Comparison of ENCODE assay signal across 9 mouse cellular contexts in genomic region chr11:113927231-113927630, GRCm38 (mm10).
A peak's percentile ranks its signal among the peaks of the same experiment; 100 is the strongest.
DNase-seq lines count a peak whose midpoint lies in the region; ATAC-seq lines count a peak whose summit lies in the region.
"Had no signal": no experiment of that assay in that cellular context is flagged by ENCODE, and none has a peak within 500 bp of the region (broad histone marks: within the 10 kb centered on the region; RNA-seq: fewer than 3 reads in every experiment).

No protein-coding gene starts in this region.

- H3K4me1 ChIP-seq in heart, embryonic 11.5 days (ENCODE audit: control insufficient read depth, insufficient read depth, low read length) = peaks cover 5% of the 10 kb centered on the region

- ATAC-seq in heart, embryonic 11.5 days (replicated peaks; ENCODE audit: insufficient number of reproducible peaks, low FRiP score, low TSS enrichment) = no peak

- intact Hi-C loops in heart, postnatal 25 days (cut with DNase I) = no loop called here
- intact Hi-C loops in left cerebral cortex, postnatal 36 days (cut with DNase I) = loop anchor here (1.0 to 5.0 kb wide), 2 partner anchors 44 to 140 kb away; partner anchors contain the start of gene Sdk2

- no peak overlapping the region for H3K9ac ChIP-seq in heart, embryonic 11.5 days (ENCODE audit: low read depth, low read length)

- H3K27ac ChIP-seq in heart, embryonic 11.5 days (ENCODE audit: low read depth, low read length) = no peak overlapping the region

- WGBS in heart, embryonic 11.5 days (ENCODE audit: insufficient replicate concordance) = 83% methylated on average over 11 of the region's 11 CpGs

- no peak overlapping the region for H3K4me2 ChIP-seq in heart, embryonic 11.5 days

- H3K27me3 ChIP-seq in heart, embryonic 11.5 days (ENCODE audit: control insufficient read depth, insufficient read depth, low read length) = no peaks in the 10 kb centered on the region

- H3K4me3 ChIP-seq in heart, embryonic 11.5 days (ENCODE audit: low read depth, low read length) = no peak overlapping the region

- H3K36me3 ChIP-seq in heart, embryonic 11.5 days (ENCODE audit: control insufficient read depth, insufficient read depth, low read length) = no peaks in the 10 kb centered on the region

- no peaks in the 10 kb centered on the region for H3K9me3 ChIP-seq in heart, embryonic 11.5 days (replicated peaks; ENCODE audit: control insufficient read depth, low read length)

- peak; percentile 7 for DNase-seq in heart, adult 18-20 months
- peak; percentile 57 for DNase-seq in adrenal gland, postnatal 25 days
- DNase-seq in heart, postnatal 25 days (ENCODE audit: low spot score) = peak; percentile 8
- DNase-seq in left cerebral cortex, postnatal 36 days (ENCODE audit: low spot score in 2 of 2) = peak; percentile 89
- no peak for DNase-seq in kidney, adult 18-20 months
- DNase-seq in cerebellum, adult 18-20 months = no peak
- DNase-seq in ovary, postnatal 10 days (ENCODE audit: low spot score) = no peak
- DNase-seq: thymus, postnatal 4 days had no signal

Comparison
In these comparisons a context has a peak if more than half of its experiments do, and no peak if none do; other contexts are left out.
1. DNase-seq: peak in heart, adult 18-20 months (2 of 2), adrenal gland, postnatal 25 days (single experiment), heart, postnatal 25 days (single experiment) and left cerebral cortex, postnatal 36 days (2 of 2); none in kidney, adult 18-20 months (single experiment), cerebellum, adult 18-20 months (0 of 2) and ovary, postnatal 10 days (single experiment).